Mouse (Mus musculus) erythroblast, embryonic 14.5 days (primary cell): ENCODE results near the gene Scd3.

ENCODE experiments used
- GATA1 ChIP-seq: IDR thresholded peaks from 2 replicates; pipeline ENCODE4 v1.6.1; 2012; ENCODE audit warnings: low read length, inconsistent platforms, mixed read lengths
- TAL1 ChIP-seq: IDR thresholded peaks from 3 replicates; pipeline ENCODE4 v1.6.1; 2012; ENCODE audit warnings: low read length, inconsistent platforms, mixed read lengths

GRCm38 (mm10) chr19:44225728-44226127 is 22.7 kb downstream of the Scd3 start:
- no peak for TF ChIP-seq GATA1
- TF ChIP-seq TAL1, result no peak
